Mouse (Mus musculus): ENCODE data around the gene Ptpn13.

Ptpn13 gene

GRCm38 (mm10) chr5:103501839-103502238 lies 76.8 kb downstream of the Ptpn13 start:
- in situ Hi-C loops (cut with MboI; ENCODE audit: unreplicated experiment in 2 of 2), result no loop called here

DNA sequence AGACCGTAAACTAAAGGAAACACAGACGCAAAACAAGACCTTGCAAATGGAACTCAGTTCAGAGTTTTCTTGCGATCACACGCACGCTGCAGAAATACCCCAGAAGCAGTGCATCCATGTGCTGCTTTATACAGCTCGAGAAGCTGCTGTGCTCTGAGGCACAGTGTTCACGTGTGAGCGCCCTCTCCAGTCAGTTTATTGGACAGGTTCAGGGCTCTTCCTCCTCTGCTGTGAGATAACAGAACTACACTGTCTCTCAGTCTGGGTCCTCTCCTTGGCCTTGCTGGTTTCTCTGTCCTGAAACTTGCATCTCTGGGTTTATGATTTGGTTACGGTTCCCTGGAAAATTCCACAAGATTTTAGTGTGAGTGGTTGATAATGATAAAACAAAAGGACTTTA lies 88.2 kb downstream of the Ptpn13 start:
- in situ Hi-C loops (cut with MboI; ENCODE audit: unreplicated experiment in 2 of 2), result no loop called here

DNA sequence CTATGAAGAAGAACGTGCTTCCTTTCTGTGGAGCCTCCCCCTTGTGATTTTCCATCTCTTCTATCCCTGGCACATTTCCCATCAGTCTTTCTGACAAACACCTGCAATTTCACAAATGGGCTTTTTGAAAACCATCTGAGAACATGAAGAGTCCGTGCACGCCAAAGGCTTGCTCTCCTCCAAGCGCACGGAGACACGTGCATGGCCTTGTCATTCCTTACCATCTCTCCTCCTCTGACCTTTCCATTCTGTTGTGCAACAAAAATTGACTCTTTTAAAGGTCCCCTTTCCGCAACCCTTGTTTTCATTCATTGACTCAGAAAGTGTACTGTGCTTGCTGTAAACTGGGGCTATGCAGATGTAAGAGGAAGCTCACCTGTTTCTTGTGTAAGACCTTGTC lies 89.4 kb downstream of the Ptpn13 start:
- in situ Hi-C loops (cut with MboI; ENCODE audit: unreplicated experiment in 2 of 2), result no loop called here

- in situ Hi-C loops (cut with MboI; ENCODE audit: unreplicated experiment in 2 of 2), result no loop called here
These were observed 90.9 kb downstream of the Ptpn13 start for GRCm38 (mm10) chr5:103515876-103516275.

DNA sequence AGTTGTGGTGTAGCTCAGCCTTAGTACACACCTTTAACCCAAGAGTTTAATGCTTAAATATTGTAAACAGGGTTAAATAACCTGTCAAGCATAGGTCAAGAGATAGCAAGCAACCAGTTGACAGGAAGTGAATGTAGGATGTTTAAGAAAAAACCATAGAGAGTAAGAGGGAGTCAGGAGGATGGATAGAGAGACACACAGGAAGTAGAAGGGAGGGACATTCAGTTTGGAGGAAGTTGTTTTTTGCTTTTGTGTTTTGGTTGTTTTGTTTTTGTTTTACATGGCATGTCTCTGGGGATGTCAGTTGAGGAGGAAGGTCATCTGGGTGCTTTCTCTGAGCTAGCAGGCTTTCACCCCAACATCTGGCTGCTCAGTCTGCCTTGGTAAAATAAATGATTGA lies 91.6 kb downstream of the Ptpn13 start:
- in situ Hi-C loops (cut with MboI; ENCODE audit: unreplicated experiment in 2 of 2), result no loop called here

DNA sequence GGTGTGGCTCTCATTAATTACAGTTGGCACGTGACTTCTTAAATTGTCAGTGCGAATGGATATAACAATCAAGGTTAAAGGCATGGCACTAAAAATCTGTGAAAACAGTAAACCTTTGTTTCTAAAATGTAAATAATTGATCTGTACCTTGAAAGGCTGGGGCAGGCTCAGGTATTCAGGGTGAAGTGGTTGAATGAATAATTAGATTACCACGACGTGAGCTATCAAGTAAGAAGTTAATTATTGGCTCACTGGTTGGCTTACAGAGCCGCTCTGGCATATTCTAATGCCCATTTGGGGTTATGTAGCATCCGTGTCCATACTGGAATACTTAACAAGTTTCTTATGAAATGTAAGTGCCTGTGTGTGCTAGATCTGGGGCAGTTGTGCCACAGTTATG lies 92.6 kb downstream of the Ptpn13 start:
- in situ Hi-C loops (cut with MboI; ENCODE audit: unreplicated experiment in 2 of 2), result no loop called here

GRCm38 (mm10) chr5:103518797-103519468 lies 93.9 kb downstream of the Ptpn13 start:
- in situ Hi-C loops (cut with MboI; ENCODE audit: unreplicated experiment in 2 of 2), result no loop called here

GRCm38 (mm10) chr5:103522371-103522770 lies 97.4 kb downstream of the Ptpn13 start:
- in situ Hi-C loops (cut with MboI; ENCODE audit: unreplicated experiment in 2 of 2), result no loop called here

GRCm38 (mm10) chr5:103526668-103527436 lies 101.9 kb downstream of the Ptpn13 start:
- in situ Hi-C loops (cut with MboI; ENCODE audit: unreplicated experiment in 2 of 2), result no loop called here

DNA sequence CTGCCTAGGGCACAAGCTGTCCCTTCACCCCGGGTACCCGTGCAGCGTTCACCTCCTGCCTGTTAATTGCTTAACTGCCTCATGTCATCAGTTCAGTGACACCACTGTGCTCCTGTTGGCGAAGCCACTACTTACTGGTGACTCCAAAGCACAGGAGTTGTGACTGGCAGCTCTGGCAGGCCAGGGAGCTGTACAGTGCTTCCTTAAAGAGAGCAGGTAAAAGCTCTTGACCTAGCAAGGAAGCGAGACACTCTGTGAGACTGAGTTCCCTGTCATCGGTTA lies 102.4 kb downstream of the Ptpn13 start:
- in situ Hi-C loops (cut with MboI; ENCODE audit: unreplicated experiment in 2 of 2), result no loop called here

DNA sequence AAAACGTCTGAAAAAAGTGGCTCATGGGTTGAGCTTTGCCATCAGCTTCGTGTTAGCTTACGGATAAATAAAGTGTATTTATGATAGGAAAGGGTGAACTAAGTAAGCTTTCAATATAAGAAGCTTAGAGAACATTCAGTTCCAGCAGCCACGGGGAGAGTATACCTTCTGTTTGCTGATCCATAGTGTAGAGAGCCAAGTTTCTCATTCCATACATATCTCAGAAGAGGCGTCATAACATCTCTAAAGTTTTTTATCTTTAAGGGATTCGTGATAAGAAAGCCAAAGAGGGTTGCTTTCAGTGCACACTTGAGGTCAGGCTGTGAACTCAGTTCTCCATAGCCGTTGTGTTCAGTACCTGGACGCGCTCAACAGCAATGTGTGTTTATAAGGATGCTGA lies 105.2 kb downstream of the Ptpn13 start:
- in situ Hi-C loops (cut with MboI; ENCODE audit: unreplicated experiment in 2 of 2), result no loop called here

GRCm38 (mm10) chr5:103532841-103533390 lies 107.9 kb downstream of the Ptpn13 start:
- in situ Hi-C loops (cut with MboI; ENCODE audit: unreplicated experiment in 2 of 2), result no loop called here

DNA sequence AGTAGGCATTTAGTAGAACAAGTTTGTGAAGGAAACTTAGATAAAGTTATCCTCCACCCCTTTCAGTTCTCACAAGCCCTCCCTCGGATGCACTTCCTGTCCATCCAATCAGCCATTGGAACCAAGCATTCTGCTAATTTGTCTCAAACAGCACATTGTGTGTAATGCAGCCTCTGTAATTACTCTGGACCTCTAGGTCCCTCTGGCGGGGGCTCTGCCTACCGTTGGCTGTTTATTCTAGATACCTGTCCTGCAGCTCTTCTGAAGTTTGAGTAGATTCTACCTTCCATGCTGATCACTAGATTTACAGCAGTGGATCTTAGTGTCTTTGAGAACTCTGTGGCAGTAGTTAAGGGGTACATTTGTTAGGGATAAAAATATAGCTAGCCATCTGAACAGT lies 109.5 kb downstream of the Ptpn13 start:
- in situ Hi-C loops (cut with MboI; ENCODE audit: unreplicated experiment in 2 of 2), result no loop called here

DNA sequence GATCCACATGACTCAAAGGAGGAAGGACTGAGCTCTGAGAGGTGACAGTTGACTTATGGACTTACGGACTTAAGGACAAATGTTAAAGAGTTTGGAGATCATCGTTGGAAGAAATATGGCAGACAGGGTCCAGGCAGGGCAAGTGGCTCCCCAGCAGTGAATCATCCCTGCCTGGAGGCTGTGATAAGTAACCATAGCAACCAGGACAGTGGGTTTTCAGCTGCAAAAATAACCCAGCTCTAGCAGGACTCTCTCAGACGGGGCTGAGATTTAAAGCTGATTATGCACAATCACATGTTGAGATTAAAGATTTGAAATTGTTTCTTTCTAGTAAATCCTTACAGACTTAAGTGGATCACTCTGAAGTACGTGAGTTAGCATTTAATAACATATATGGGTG lies 112.4 kb downstream of the Ptpn13 start:
- in situ Hi-C loops (cut with MboI; ENCODE audit: unreplicated experiment in 2 of 2), result no loop called here

DNA sequence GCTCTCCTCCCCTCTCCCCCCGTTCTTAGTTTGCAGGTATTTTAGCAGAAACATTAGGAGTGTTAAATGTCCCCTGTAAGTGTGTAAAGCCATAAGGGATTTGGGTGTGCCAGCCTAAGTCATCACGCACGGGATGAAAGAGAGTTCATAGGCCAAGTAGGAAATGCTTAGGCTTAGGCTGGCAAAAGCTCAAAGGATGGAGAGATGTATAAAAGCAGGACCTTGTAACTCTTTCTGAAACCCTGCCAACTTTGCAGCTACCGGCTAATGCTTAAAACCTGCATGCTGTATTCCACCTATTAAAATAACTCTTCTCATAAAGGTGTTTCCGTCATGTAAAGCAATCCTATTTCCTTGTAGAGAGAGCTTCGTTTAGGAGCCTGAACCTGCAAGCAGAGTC lies 115.6 kb downstream of the Ptpn13 start:
- in situ Hi-C loops (cut with MboI; ENCODE audit: unreplicated experiment in 2 of 2), result no loop called here

GRCm38 (mm10) chr5:103541136-103541535 lies 116.1 kb downstream of the Ptpn13 start:
- in situ Hi-C loops (cut with MboI; ENCODE audit: unreplicated experiment in 2 of 2), result no loop called here

DNA sequence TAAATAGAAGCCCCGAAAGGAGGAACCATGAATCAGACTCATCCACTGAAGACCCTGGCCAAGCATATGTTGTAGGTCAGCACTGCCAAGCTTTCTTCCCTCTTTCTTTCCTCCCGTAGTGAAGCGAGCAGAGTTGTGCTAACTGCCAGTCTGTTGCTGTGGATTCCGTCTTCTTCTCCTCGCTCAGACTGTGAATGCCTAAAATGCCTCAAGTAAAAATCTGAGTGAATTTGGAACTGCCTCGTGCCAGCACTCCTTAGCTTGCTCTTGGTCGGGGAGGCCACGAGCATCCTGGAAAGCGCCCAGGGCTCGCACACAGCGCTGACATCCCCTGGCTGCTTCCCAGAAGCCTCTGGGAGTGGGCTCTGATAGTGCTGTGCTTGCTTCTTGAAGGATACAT lies 116.5 kb downstream of the Ptpn13 start:
- in situ Hi-C loops (cut with MboI; ENCODE audit: unreplicated experiment in 2 of 2), result no loop called here

DNA sequence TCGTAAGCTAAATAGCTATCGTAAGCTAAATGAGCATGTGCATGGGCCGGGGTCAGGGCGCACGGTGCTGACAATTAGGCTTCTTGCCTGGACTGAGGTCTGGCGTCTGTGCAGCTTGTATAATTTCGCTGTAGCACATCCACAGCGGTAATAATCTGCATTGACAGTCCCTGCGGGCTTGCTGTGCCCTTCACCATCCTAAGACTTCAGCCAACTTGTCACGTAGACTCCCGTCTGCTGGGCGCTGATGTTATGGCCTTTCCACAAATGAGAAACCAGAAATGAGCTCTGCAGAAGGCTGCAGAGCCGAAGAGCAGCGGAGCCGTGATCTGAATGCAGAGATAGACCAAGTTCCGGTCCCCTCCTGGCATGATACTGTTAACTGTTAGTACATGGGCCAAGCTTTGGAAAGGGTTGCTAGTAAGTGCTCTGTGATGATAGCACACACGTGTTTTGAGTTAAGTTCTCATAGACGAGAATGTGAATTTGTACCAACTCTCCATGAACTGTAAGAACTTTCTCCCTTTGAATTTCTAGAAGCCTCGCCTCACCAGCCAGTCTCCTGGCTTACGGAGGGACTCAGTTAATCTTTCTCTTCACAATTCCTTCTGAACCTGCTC lies 120.5 kb downstream of the Ptpn13 start:
- in situ Hi-C loops (cut with MboI; ENCODE audit: unreplicated experiment in 2 of 2), result no loop called here

DNA sequence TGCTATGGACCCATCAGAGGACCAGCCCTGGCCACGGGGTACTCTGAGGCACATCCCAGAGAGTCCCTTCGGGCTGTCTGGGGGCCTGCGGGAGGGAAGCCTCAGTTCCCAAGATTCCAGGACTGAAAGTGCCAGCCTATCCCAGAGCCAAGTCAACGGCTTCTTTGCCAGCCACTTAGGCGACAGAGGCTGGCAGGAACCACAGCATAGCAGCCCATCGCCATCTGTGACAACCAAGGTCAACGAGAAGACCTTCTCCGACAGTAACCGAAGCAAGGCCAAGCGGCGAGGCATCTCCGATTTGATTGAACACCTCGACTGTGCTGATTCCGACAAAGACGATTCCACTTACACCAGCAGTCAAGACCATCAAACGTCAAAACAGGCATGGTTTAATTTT lies 129.8 kb downstream of the Ptpn13 start:
- in situ Hi-C loops (cut with MboI; ENCODE audit: unreplicated experiment in 2 of 2), result no loop called here

GRCm38 (mm10) chr5:103560546-103560945 lies 135.6 kb downstream of the Ptpn13 start:
- in situ Hi-C loops (cut with MboI; ENCODE audit: unreplicated experiment in 2 of 2), result no loop called here

- in situ Hi-C loops (cut with MboI; ENCODE audit: unreplicated experiment in 2 of 2), result no loop called here
These were observed 143.0 kb downstream of the Ptpn13 start for GRCm38 (mm10) chr5:103568034-103568433.

- in situ Hi-C loops (cut with MboI; ENCODE audit: unreplicated experiment in 2 of 2), result no loop called here
These were observed 144.5 kb downstream of the Ptpn13 start for GRCm38 (mm10) chr5:103569446-103569845.

Data from v-Abl transformed pro-B cells (cell line).